ENCODE assay signal across 7 mouse cellular contexts in the genomic region with DNA sequence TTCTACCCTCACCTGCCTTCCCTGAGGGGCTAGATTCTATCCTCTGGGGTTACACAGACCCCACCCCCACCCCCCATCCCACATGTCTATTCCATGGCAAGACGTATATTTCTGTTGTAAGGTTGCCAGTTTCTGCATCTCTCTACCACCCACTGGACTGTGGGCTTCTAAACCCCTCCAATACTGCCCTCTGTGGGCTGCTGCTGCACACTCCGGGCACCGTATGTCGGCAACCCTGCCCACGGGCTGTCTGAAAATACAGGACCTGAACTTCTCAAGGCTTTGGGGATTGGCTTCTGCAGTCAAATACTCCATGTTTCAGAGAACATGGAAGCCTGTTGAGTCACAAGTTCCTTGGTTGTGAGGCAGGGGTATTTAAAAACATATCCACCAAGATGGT. TPM values are rescaled to one million over a fixed set of nuclear protein-coding genes. Genes with fewer than 3 reads are reported as not detected.
DNase-seq lines count a peak whose midpoint lies in the region; ATAC-seq lines count a peak whose summit lies in the region.

No protein-coding gene starts in this region.

- DNase-seq in kidney, postnatal 10 days, result peak; percentile 24
- DNase-seq in kidney, adult 8-10 months, result no peak
- peak; percentile 42 for DNase-seq in retina, embryonic 14.5 days (ENCODE audit: low spot score)
- DNase-seq in retina, postnatal 1 day, result no peak
- DNase-seq in thymus, postnatal 36 days, result peak; percentile 53 to 60
- no peak for DNase-seq in adrenal gland, adult 8-10 months

- peak; percentile 66 for ATAC-seq in granulocyte monocyte progenitor cell, adult 5-6 weeks (replicated peaks; ENCODE audit: poor library complexity, severe bottlenecking)

RNA-seq across cellular contexts. Expression of gene Npas2, which starts 17.4 kb away (rescaled TPM):
- total RNA-seq in granulocyte monocyte progenitor cell, adult 5-6 weeks (2014; fragmentation: Nextera tagmentation), result not detected in 2 replicates
- not detected in 2 replicates for total RNA-seq in granulocyte monocyte progenitor cell, adult 5-6 weeks (2017)
- total RNA-seq in adrenal gland, adult 8-10 months (2022), result 1 to 10 TPM in 3 of 4 experiments, under 1 TPM in 1; 0.80 to 1.5 (median 1.3) TPM

Comparison
In these comparisons a context has a peak if more than half of its experiments do, and no peak if none do; other contexts are left out.
1. DNase-seq: peak in kidney, postnatal 10 days (single experiment), retina, embryonic 14.5 days (single experiment) and thymus, postnatal 36 days (2 of 2); none in kidney, adult 8-10 months (0 of 2), retina, postnatal 1 day (single experiment) and adrenal gland, adult 8-10 months (single experiment).